In genomic region chr15:88934141-88934540, GRCm38 (mm10) we compare ENCODE assay signal across 13 mouse cellular contexts. TPM values are rescaled to one million over a fixed set of nuclear protein-coding genes. Genes with fewer than 3 reads are reported as not detected.
DNase-seq lines count a peak whose midpoint lies in the region; TF ChIP-seq lines count a peak whose summit lies in the region.
"Had no signal": no experiment of that assay in that cellular context is flagged by ENCODE, and none has a peak within 500 bp of the region (broad histone marks: within the 10 kb centered on the region; RNA-seq: fewer than 3 reads in every experiment).

No protein-coding gene starts in this region.

- peak; percentile 47 for TF ChIP-seq CTCF in gastrocnemius, adult 2 months (IDR thresholded peaks at IDR 0.05)

- no peak overlapping the region for H3K4me3 ChIP-seq in gastrocnemius, adult 2 months
- H3K4me3 ChIP-seq: limb, embryonic 15.5 days had no signal

- no peak overlapping the region for H3K27ac ChIP-seq in gastrocnemius, adult 2 months
- H3K27ac ChIP-seq: limb, embryonic 15.5 days had no signal

- intact Hi-C loops in gastrocnemius, adult 2 months (cut with DNase I): no loop called here

- no peak for DNase-seq in gastrocnemius, adult 2 months
- no peak for DNase-seq in gastrocnemius, adult 8-10 months (ENCODE audit: low spot score in 2 of 2)
- peak; percentile 27 to 29 for DNase-seq in kidney, postnatal 4 days
- DNase-seq in kidney, adult 11 months: no peak
- DNase-seq in right cerebral cortex, postnatal 25 days: peak; percentile 22
- DNase-seq in right cerebral cortex, postnatal 4 days: no peak
- DNase-seq in ovary, postnatal 10 days (ENCODE audit: low spot score): no peak
- DNase-seq in neural tube, embryonic 10.5 days (ENCODE audit: extremely low spot score, low spot score): no peak
- DNase-seq: adrenal gland, adult 2 months; cerebellum, adult 9-11 months; thymus, adult 2 months had no signal

RNA-seq across cellular contexts. Expression of gene Ttll8, which starts 20.1 kb away (rescaled TPM):
- total RNA-seq in gastrocnemius, adult 2 months (2021): not detected
- not detected for total RNA-seq in gastrocnemius, adult 8-10 months (2022)
- total RNA-seq: heart, adult 18-20 months had no signal

RNA-seq across cellular contexts. Expression of gene Mlc1, which starts 44.7 kb away (rescaled TPM):
- total RNA-seq in gastrocnemius, adult 2 months (2021): not detected
- total RNA-seq in gastrocnemius, adult 8-10 months (2022): under 1 TPM in 1 of 4 experiments, not detected in 3; 0.09 TPM
- total RNA-seq: adrenal gland, adult 2 months; heart, adult 18-20 months had no signal

RNA-seq across cellular contexts. Expression of gene Mov10l1, which starts 48.6 kb away (rescaled TPM):
- not detected for total RNA-seq in gastrocnemius, adult 2 months (2021)
- not detected for total RNA-seq in gastrocnemius, adult 8-10 months (2022)
- total RNA-seq: adrenal gland, adult 2 months had no signal

Comparison
In these comparisons a context has a peak if more than half of its experiments do, and no peak if none do; other contexts are left out.
1. DNase-seq: peak in kidney, postnatal 4 days (2 of 2) and right cerebral cortex, postnatal 25 days (single experiment); none in gastrocnemius, adult 2 months (single experiment), gastrocnemius, adult 8-10 months (0 of 2), kidney, adult 11 months (single experiment), right cerebral cortex, postnatal 4 days (single experiment), ovary, postnatal 10 days (single experiment) and neural tube, embryonic 10.5 days (single experiment).